Mouse (Mus musculus): ENCODE measurements at regions not wholly inside any gene's neighbourhood (a gene's known extent, or its start where the extent isn't known, plus 50 kb on each side); places are given as distances from the start of the nearest gene placed in this dataset.

DNA sequence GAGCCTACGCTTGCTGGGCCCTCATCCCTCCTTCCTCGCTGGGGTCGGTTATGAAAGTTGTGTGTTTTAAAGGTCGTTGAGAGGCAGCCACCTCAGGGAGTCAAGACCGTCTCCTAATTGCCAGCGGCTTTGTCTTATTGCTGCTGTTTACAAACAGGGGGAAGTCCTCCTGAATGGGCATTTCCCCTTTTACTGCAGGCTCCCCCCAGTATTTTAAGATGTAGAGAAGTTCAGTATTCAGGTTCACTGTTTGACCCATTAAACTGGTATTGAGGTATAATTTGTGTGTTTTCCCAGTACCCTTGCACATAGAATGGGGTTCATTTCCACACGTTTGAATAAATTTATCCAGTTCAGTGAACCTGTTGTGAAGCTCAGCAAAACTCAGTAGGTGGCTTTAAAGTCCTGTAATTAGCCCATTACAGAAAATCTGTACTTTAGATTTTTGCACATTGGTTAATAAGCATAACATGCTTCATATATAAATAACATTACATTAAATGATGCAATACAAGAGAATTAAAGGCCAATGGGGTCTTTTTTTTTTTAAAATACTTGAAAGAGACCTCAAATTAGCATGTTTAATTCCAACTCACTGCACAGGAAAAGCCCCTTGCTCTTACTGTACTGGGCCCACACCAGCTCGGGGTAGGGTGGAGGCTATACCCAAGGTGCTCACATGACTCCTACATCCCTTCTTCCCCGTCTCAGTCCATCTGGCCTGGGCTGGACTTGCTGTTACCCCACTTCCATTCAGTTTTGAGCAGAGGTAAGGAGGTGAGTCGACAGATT, 63.7 kb downstream of the Nkx2-1 start:
- DNase-seq: no peak

DNA sequence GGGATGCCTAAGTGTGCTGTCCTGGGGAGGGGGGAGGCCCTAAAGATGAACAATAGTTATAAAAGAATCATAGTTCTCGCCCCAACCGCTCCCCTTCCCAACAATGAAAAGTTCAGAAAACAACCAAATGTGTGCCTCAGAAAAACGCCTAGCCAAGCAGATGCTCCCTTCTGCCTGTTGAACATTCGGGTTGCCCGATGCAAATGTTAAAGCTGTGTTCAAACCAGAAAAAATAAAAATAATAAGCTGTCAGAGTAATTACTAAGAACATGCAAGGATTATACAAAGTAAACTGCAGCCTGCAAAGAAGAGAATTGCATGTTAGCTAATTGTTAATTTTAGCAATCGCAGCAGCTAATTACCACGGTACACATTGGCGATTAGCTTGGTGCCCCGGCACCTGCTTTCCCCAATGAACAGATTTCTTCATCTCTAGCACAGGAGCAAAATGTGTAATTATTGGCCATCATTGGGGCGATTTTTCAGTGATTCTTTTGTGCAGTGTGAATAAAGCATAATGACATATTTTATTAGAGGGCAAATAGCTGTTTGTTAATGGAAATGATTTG, 65.7 kb downstream of the Nkx2-1 start:
- DNase-seq: no peak

GRCm38 (mm10) chr12:56459508-56460119, 77.1 kb downstream of the Nkx2-1 start:
- DNase-seq: no peak

- DNase-seq: no peak
These were observed 77.8 kb downstream of the Nkx2-1 start for GRCm38 (mm10) chr12:56458665-56459507.

GRCm38 (mm10) chr12:56457951-56458350, 78.8 kb downstream of the Nkx2-1 start:
- DNase-seq: no peak

GRCm38 (mm10) chr12:56457356-56457755, 79.4 kb downstream of the Nkx2-1 start:
- DNase-seq: no peak

- no peak for DNase-seq
These were observed 86.4 kb downstream of the Nkx2-1 start for GRCm38 (mm10) chr12:56450261-56450660.

GRCm38 (mm10) chr12:56448786-56449564, 87.7 kb downstream of the Nkx2-1 start:
- DNase-seq: no peak

- no peak for DNase-seq
These were observed 95.4 kb downstream of the Nkx2-1 start for GRCm38 (mm10) chr12:56441166-56441817.

DNA sequence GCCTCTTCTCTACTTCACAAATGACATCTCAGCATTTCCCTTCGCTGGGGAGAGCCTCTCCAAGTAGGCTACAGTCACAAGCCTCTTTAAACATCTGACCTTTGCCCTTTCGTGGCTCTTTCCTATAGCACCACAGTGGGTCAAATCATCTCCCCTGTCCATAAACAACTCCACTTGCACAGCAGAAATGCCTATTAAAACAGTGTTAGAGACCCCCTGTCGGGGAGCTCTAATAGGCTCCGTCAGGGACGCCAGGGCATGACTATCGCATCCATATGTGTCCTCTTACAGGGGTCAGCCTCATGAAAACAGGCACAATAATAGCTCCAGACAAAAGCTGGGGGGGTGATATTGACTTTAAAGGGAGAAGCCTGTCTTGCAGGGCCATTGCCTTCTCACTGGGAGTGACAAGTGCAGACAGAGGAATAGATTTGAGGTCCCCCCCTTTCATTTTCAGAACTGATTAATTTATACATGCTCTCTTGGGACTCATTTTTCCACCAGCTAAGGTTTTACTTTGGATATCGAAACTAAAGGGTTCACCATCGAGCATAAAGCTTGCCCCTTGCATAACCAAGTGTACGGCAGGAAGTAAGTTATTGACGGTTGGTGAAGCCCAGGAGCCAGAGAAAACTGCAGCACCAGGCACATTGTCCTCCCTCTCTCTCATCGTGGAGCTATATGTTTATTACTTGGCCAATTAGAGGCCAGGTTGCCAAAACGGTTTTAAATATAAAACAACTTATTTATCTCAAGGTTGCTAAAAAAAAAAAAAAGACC, 94.6 kb upstream of the Mbip start:
- DNase-seq: no peak

DNA sequence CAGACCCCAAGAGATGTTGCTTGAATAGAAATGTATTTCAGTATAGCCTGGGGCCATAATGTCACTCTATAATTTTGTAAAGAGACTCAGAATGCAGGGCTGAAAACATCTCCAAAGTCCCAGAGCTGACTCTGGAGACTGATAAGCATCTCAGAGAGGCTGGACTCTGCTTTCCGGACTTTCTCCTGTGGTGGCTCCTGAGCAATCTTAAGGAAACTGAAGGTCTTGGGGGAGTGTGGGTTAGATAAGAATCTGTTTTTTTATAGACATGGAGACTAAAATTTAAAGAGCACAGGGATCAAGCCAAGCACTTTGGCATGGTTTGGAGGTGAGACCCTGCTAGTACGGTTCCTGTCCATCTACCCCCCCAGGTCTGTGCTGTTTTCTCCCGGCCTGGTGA, 92.7 kb upstream of the Mbip start:
- no peak for DNase-seq

DNA sequence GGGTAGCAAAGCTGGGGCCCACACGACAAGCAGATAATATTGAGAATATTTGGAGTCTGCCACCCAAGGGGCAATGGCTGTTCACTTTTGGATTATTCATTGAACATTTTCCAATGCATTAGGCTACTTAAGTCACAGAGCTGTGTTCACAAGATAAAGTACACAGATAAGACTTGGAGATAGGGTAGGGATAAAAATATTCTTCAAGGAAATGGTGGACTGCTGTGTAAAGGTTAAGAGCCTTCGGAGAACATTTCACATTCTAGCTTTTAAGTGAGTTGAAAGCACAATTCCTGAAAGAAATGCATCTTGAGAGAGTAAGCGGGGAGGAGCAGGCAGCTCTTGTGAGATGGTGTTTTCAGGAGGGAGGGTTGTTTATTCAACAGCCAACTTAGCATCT, 92.3 kb upstream of the Mbip start:
- DNase-seq: no peak

- no peak for DNase-seq
These were observed 81.1 kb upstream of the Mbip start for GRCm38 (mm10) chr12:56426681-56427246.

- no peak for DNase-seq
These were observed 70.4 kb upstream of the Mbip start for GRCm38 (mm10) chr12:56416106-56416505.

DNA sequence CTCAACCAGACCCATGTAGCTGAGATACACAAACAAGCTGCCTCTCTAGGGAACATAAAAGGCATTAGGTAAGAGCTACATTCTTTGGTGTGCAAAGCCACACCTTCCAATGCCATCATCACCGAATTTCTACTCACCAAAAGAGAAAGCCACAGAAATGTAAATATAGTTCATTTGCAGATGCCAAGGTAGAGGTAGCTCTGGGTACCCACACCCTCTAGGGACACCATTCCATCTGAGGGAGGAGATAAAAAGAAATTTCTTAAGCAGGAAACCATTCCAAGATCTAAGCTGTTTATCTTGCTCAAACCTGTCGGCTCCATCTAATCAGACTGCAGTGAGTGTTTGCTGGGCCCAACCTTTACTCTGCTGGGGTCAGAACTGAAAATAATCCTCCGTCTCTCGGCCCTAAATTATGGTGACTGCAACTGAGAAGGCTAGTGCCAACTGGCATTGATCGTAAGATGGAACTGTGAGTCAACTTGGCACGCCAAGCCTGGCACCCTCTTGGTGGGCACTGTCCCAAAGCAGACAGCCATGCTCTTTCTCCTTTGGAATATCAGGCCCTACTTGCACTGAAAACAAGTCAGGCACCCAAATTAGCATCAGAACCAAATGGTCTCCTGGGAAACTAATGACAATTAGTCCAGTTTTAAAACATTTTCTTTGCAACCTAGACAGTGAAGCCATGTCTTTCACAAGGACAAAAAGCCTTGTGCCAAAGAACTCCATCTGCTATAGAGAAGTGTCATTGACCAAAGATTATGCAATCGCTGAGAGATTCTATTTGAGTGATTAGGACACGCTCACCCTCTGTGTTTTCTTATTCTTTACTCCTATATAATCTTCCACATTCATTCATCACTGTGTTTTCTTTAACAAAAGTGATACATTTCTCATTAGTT, 69.4 kb upstream of the Mbip start:
- DNase-seq: peak; percentile 21

- no peak for DNase-seq
These were observed 60.0 kb upstream of the Mbip start for GRCm38 (mm10) chr12:56405658-56406057.

DNA sequence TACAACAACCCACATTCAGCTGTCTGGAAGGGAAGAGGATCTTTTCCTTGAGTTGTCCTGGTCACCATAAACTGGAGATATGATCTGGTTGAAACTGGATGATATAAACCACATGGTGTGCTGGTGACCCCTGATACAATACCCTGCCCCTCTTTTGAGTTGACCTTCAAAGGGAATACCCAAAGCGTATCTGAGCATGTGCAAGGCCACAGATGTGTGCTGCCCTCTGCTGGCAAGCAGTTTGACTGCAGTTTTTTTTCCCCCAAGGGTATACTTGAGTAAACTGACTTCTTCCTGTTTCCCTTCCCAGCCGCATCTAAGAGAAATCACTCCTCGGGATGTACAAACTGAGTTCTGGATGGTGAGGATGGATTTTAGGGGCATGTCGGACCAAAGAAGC, 59.1 kb upstream of the Mbip start:
- peak; percentile 35 for DNase-seq

DNA sequence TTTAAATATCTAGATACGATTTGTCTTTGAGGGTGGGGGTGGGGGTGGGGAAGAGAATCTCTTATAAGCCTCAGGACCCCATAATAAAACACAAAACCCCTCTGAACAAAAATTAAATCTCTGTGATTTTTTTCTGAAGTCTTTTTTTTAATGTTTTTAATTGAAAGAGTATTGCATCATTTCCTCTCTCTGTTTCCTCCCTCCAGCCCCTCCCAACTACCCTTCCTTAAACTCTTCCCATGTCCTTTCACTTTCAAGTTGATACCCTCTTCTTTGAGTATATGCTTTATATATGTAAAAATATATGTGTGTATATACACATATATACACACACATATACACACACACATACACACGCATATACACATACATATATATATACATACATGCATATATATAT, 58.6 kb upstream of the Mbip start:
- DNase-seq: no peak

DNA sequence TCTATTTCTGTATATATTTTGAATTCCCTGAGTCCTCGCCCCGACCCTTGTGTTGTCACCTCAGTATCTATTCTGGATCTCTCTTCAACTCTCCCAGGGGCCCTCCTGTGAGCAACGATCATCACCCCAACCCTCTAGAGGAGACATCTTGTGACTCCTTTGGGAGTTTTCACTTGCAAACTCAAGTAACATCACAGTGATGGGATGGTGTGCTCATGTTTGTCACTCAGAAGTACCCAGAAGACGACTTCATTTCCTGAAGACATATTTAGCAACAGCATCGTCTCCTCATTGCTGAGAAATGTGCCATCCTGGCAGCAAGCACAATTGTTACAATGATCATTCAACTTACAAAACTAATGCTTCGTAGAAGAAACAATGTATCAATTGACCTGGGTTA, 57.9 kb upstream of the Mbip start:
- no peak for DNase-seq

DNA sequence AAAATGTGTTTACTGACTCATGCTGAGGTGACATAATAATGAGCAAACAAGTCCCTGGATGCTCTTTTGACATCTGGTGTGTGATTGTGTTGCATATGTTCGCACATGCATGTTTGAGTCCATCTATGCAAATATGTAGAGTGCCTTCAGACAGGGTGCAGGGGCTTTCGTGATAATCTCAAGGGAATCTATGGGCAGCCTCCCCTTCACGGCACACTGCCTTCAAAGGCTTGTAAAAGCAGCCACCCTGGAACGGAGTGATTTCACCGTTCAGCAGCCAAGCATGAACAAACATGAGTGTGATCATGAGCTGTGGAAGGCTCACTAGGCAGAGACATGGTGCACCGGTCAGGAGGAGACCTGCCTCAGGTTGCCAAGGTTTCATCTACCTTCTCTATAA, 57.1 kb upstream of the Mbip start:
- DNase-seq: no peak

Measured in right cerebral cortex, adult 18-20 months (tissue).